Mouse (Mus musculus) stomach, postnatal 0 days (tissue): Measurements from ENCODE around the gene Islr. TPM values are rescaled to one million over a fixed set of nuclear protein-coding genes. Genes with fewer than 3 reads are reported as not detected.

Experiments
- ATAC-seq: fragments of 200-750 bp; cut with Nextera tagmentation; 2 replicates; pipeline ENCODE4 v1.8.0; 2017; ENCODE audit not compliant: low FRiP score, low TSS enrichment
- DNase-seq: peaks from one replicate; pipeline ENCODE4 v3.0.0-alpha.2; 2016; ENCODE audit warnings: low spot score
- H3K27ac ChIP-seq: fragments of 300-500 bp; sonication (generic); replicated peaks from 2 replicates; pipeline ENCODE4 v1.5.1; 2014; ENCODE audit warnings: mild to moderate bottlenecking, control low read depth
- H3K27me3 ChIP-seq: fragments of 300-500 bp; sonication (generic); 2 replicates; pipeline ENCODE4 v1.6.1; 2014; ENCODE audit warnings: low read length; ENCODE audit not compliant: control insufficient read depth, insufficient read depth
- H3K36me3 ChIP-seq: fragments of 300-500 bp; sonication (generic); 2 replicates; pipeline ENCODE4 v1.6.1; 2014; ENCODE audit warnings: low read length, mixed read lengths; ENCODE audit not compliant: control insufficient read depth, insufficient read depth
- H3K4me1 ChIP-seq: fragments of 300-500 bp; sonication (generic); replicated peaks from 2 replicates; pipeline ENCODE4 v1.6.1; 2014; ENCODE audit warnings: antibody characterized with exemption; ENCODE audit not compliant: control insufficient read depth, insufficient read depth
- H3K4me2 ChIP-seq: fragments of 300-500 bp; sonication (generic); replicated peaks from 2 replicates; pipeline ENCODE4 v1.6.1; 2014; ENCODE audit warnings: low read depth, mild to moderate bottlenecking, control low read depth, moderate library complexity
- H3K4me3 ChIP-seq: fragments of 300-500 bp; sonication (generic); 2 replicates; pipeline ENCODE4 v1.5.1; 2014; ENCODE audit warnings: low read depth, low read length, control low read depth
- H3K9ac ChIP-seq: fragments of 300-500 bp; sonication (generic); 2 replicates; pipeline ENCODE4 v1.6.1; 2014; ENCODE audit warnings: mild to moderate bottlenecking, low read length, control low read depth, mixed read lengths
- H3K9me3 ChIP-seq: fragments of 300-500 bp; sonication (generic); 2 replicates; pipeline ENCODE4 v1.6.1; 2016; ENCODE audit warnings: low read length; ENCODE audit not compliant: control insufficient read depth
- CTCF ChIP-seq: IDR thresholded peaks from 2 replicates; pipeline ENCODE4 v1.5.1; 2016; ENCODE audit warnings: antibody characterized with exemption, low read depth, mild to moderate bottlenecking, moderate library complexity
- EP300 ChIP-seq: optimal IDR thresholded peaks from 2 replicates; pipeline ENCODE3; 2016; ENCODE audit warnings: antibody characterized with exemption
- WGBS: fragments of 180-500 bp; shearing (Covaris S2); extraction: QIAGEN DNeasy Blood & Tissue Kit; methylation state at CpG from one replicate; pipeline ENCODE4 v1.1.7; 2014; 5-methylcytosine and 5-hydroxymethylcytosine counted together
- polyA plus RNA-seq: library from polyadenylated mRNA; unstranded; fragments of >200 nt; fragmentation: Nextera tagmentation; extraction: Ambion mirVana; gene quantifications from 2 replicates; pipeline ENCODE4 v1.2.1, GENCODE M21; 2015

The Islr gene
- polyA plus RNA-seq, 1 experiment from 2014 or later = 46.5 TPM

GRCm38 (mm10) chr9:58196610-58197567 lies 7.2 kb downstream of the Islr start:
- WGBS = 9% methylated on average over 46 of the region's 46 CpGs
- peak overlapping the region; percentile 32; the same call in 1 of the 2 replicates for H3K4me2 ChIP-seq
- no peaks in the 10 kb centered on the region for H3K9me3 ChIP-seq
- H3K4me3 ChIP-seq = peak overlapping the region; percentile 15
- no peak for DNase-seq
- TF ChIP-seq EP300 (no peak), CTCF (no peak)
- H3K27ac ChIP-seq = no peak overlapping the region
- H3K27me3 ChIP-seq = peaks cover 40% of the 10 kb centered on the region
- H3K4me1 ChIP-seq = no peaks in the 10 kb centered on the region
- no peak for ATAC-seq
- no peaks in the 10 kb centered on the region for H3K36me3 ChIP-seq
- H3K9ac ChIP-seq = no peak overlapping the region

DNA sequence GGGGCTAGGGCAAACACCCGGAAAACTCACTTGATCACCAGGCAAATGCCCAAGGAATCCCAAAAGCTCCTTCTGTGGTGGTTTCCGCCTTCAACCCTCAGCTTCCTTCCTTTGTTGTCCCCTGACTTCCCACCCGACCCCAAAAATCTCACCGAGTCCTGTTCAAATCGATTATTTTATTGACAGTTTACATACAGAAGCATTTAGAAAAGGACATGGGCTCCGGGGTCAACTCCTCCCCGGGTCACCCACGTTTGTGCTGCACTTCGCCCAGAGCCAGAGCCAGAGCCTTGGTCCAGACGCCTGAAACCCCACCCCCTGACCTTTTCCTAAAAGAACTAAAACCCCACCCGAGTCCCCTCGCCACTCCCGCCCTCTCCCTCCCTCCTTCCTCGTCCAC lies 8.0 kb downstream of the Islr start:
- Histone ChIP-seq H3K27ac (no peak overlapping the region), H3K4me1 (no peaks in the 10 kb centered on the region), H3K36me3 (no peaks in the 10 kb centered on the region), H3K4me2 (no peak overlapping the region), H3K9me3 (no peaks in the 10 kb centered on the region), H3K27me3 (peaks cover 36% of the 10 kb centered on the region), H3K4me3 (no peak overlapping the region; the same call in 1 of the 2 replicates), H3K9ac (no peak overlapping the region)
- ATAC-seq (no peak), DNase-seq (no peak)
- TF ChIP-seq CTCF = no peak
- no peak for TF ChIP-seq EP300
- 7% methylated on average over 14 of the region's 14 CpGs for WGBS

DNA sequence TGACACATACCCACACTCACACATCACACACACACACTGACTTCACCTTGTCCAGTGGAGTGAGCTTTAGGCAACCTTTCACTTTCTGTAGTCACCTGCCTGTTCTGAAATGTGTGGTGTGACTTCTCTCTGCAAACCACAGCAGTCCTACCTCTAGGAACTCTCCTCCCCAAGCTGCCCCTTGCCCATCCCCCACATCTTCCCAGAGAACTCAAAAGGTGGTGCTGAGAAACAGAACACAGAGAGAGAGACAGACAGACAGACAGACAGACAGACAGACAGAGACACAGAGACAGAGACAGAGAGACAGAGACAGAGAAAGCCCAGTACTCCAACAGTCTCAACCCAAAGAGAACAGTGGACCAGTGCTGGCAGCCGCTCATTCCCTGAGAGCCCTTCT lies 8.4 kb downstream of the Islr start:
- H3K27ac ChIP-seq = no peak overlapping the region
- no peaks in the 10 kb centered on the region for H3K36me3 ChIP-seq
- peaks cover 33% of the 10 kb centered on the region for H3K27me3 ChIP-seq
- no peak overlapping the region for H3K4me2 ChIP-seq
- H3K4me1 ChIP-seq = no peaks in the 10 kb centered on the region
- no peaks in the 10 kb centered on the region for H3K9me3 ChIP-seq
- no peak for ATAC-seq
- H3K4me3 ChIP-seq = no peak overlapping the region
- H3K9ac ChIP-seq = no peak overlapping the region
- DNase-seq = no peak
- TF ChIP-seq CTCF (no peak), EP300 (no peak)
- 38% methylated on average over 1 of the region's 1 CpGs for WGBS

DNA sequence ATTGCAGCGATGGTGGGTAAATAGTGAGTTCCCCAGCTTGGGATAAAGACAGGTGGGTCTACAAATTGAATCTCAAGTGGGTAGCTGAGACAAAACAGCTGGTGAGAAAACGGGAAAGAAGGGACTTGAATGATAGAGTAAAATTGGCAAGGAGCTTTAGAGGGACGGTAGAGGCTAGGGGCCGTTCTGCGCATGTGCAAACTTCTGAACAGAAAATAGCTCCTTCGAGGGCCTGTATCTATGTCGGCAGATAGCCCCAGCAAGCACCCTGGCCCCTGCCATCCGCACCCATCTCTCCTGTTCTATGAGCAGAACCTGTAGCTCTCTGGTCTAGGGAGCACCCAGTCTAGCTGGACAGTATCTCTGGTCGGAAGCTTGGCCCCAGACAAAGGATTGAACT lies 9.9 kb downstream of the Islr start:
- Histone ChIP-seq H3K4me3 (no peak overlapping the region), H3K4me1 (no peaks in the 10 kb centered on the region), H3K27ac (no peak overlapping the region), H3K9me3 (no peaks in the 10 kb centered on the region), H3K27me3 (peaks cover 20% of the 10 kb centered on the region; the same call in 1 of the 2 replicates), H3K9ac (no peak overlapping the region), H3K36me3 (no peaks in the 10 kb centered on the region), H3K4me2 (no peak overlapping the region)
- no peak for DNase-seq
- WGBS = 70% methylated on average over 9 of the region's 9 CpGs
- no peak for ATAC-seq
- TF ChIP-seq EP300 (no peak), CTCF (no peak)

- Histone ChIP-seq H3K27me3 (no peaks in the 10 kb centered on the region), H3K4me1 (no peaks in the 10 kb centered on the region), H3K4me2 (no peak overlapping the region), H3K4me3 (no peak overlapping the region), H3K36me3 (no peaks in the 10 kb centered on the region), H3K9ac (no peak overlapping the region), H3K27ac (no peak overlapping the region), H3K9me3 (no peaks in the 10 kb centered on the region)
- TF ChIP-seq EP300 = no peak
- 58% methylated on average over 6 of the region's 6 CpGs for WGBS
- ATAC-seq (no peak), DNase-seq (no peak)
These were observed 19.6 kb downstream of the Islr start for GRCm38 (mm10) chr9:58184456-58184855.

DNA sequence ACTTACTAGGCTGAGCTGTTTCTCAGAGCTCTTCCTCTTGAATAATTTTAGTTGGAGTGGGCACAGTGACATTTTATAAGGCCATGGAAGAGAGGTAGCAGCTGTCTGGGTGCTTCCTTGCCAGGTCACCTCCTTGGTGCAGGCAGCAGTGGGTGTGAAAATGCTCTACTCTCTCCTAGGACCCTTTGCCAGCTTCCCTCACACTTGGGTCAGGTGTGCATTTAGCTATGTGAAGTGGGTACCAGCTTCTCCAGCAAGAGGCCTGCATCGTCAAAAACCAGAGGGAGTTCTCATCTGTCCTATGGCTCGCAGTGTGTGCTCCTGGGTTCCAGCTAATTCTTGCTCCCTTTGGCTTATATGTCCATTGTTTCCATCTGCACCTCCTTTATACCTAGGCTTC lies 24.7 kb downstream of the Islr start:
- no peak for TF ChIP-seq CTCF
- TF ChIP-seq EP300 = no peak
- no peak for DNase-seq
- 87% methylated on average over 2 of the region's 2 CpGs for WGBS

More for the DNA sequence above, 24.7 kb downstream of the Islr start:
- H3K27ac ChIP-seq = no peak overlapping the region
- no peak overlapping the region for H3K4me3 ChIP-seq
- no peaks in the 10 kb centered on the region for H3K36me3 ChIP-seq
- no peak overlapping the region for H3K4me2 ChIP-seq
- no peak overlapping the region for H3K9ac ChIP-seq
- H3K27me3 ChIP-seq = no peaks in the 10 kb centered on the region
- ATAC-seq = no peak
- no peaks in the 10 kb centered on the region for H3K9me3 ChIP-seq
- H3K4me1 ChIP-seq = no peaks in the 10 kb centered on the region
